Mouse (Mus musculus) T-cell, adult 2 months (primary cell): Measurements from ENCODE around the gene Xpo1.
"Not testable (repeated sequence)": the region's sequence is repeated elsewhere in the genome, so short reads cannot be mapped to it uniquely, and the experiment has no call there.

Experiments
- DNase-seq: peaks from one replicate; pipeline ENCODE4 v3.0.0; 2022; ENCODE audit warnings: low spot score

Xpo1 gene

GRCm38 (mm10) chr11:23299910-23300309 is 44.1 kb downstream of the Xpo1 start:
- DNase-seq = no peak

DNA sequence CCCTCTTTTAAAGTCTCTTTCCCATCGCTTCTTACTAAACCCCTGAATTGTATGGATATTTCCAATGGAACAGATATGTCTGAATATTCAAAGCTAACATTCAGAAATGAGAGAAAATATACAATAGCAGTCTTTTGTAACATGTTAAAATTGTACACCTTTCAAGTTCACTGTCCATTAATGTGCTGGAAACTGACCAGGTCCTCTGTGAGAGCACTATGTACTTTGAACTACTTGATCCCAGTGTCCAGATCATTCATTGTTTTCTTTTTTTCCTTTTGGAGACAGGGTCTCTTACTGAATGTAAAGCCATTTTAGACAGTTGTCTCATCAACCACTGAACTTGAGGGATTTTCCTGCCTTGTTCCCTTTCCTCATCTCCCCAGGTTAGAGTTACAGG is 47.3 kb downstream of the Xpo1 start:
- DNase-seq = no peak

GRCm38 (mm10) chr11:23305101-23305672 is 49.3 kb downstream of the Xpo1 start:
- not testable (repeated sequence) for DNase-seq

GRCm38 (mm10) chr11:23305673-23306608 is 50.1 kb downstream of the Xpo1 start:
- peak; percentile 98 for DNase-seq

GRCm38 (mm10) chr11:23306764-23307565 is 51.1 kb downstream of the Xpo1 start, which contains the start of gene Usp34:
Gene Usp34, plus strand, starts transcription at chr11:23306895.
- peak; percentile 43 for DNase-seq

DNA sequence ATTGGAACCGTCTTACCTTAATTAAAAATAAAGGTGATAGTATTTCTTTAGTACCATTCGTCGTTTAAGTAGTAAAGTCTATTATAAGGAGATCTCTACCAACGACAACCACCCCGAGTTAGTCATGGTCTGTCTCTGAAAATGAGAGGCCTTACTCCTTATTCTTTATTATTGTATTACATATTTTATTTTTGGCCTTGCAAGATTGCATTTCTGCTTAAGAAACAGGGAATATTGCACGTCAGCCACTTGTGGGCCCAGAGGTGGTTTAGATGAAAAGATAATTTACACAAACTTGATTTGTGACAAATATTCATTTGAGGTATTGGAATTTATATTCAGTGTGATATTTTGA is 51.7 kb downstream of the Xpo1 start:
- DNase-seq = no peak

GRCm38 (mm10) chr11:23313496-23313895 is 57.7 kb downstream of the Xpo1 start:
- no peak for DNase-seq

GRCm38 (mm10) chr11:23329413-23329812 is 73.6 kb downstream of the Xpo1 start:
- no peak for DNase-seq

GRCm38 (mm10) chr11:23332136-23332535 is 76.3 kb downstream of the Xpo1 start:
- no peak for DNase-seq

DNA sequence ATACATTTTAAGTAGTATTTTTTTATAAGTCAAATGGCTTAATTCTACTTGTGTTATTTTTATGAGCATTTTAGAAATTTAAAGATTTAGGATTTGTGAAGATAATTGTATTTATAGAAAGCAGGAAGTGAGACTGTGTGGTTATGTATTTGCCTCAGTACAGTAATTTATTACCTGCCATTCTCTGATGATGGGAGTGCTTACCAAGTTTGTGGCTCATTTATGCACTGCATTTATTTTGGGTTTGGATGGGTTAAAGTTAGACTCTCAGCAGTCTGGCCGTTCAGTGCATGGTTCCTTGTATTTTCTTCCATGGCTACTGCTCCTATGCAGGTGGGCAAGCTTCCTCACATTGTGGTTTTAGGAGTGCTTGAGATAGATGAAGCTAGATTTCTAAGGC is 79.3 kb downstream of the Xpo1 start:
- DNase-seq = no peak
